Mouse (Mus musculus) C2C12 (cell line): ENCODE measurements at regions not wholly inside any gene's neighbourhood (a gene's known extent, or its start where the extent isn't known, plus 50 kb on each side); places are given as distances from the start of the nearest gene placed in this dataset.

Source experiments
- CEBPB ChIP-seq: IDR thresholded peaks from one replicate; pipeline ENCODE4 v1.6.1; 2011; ENCODE audit warnings: low read depth, mild to moderate bottlenecking, control low read depth, moderate library complexity
- CTCF ChIP-seq: IDR thresholded peaks from one replicate; pipeline ENCODE4 v1.5.1; 2011; ENCODE audit not compliant: control insufficient read depth, insufficient read depth, insufficient read length
- MAX ChIP-seq: IDR thresholded peaks from one replicate; pipeline ENCODE4 v1.6.1; 2011; ENCODE audit warnings: mild to moderate bottlenecking, control low read depth
- MYOD1 ChIP-seq: IDR thresholded peaks from one replicate; pipeline ENCODE4 v1.6.1; 2011; ENCODE audit warnings: low read depth; ENCODE audit not compliant: control insufficient read depth, insufficient read length
- MYOG ChIP-seq: IDR thresholded peaks from one replicate; pipeline ENCODE4 v1.6.1; 2011; ENCODE audit not compliant: control insufficient read depth, insufficient read length; ENCODE audit errors: extremely low read depth
- USF1 ChIP-seq: IDR thresholded peaks from one replicate; pipeline ENCODE4 v1.6.1; 2011; ENCODE audit warnings: low read depth, mild to moderate bottlenecking, control low read depth, moderate library complexity

- TF ChIP-seq MYOG (no peak), CTCF (no peak), MAX (no peak), MYOD1 (no peak), CEBPB (no peak), USF1 (no peak)
Measured at GRCm38 (mm10) chr6:50938879-50939278, 284.6 kb upstream of the Npvf start.
